Mouse (Mus musculus) urinary bladder, adult 2 months (tissue): Measurements from ENCODE around the gene Gm20388. TPM values are rescaled to one million over a fixed set of nuclear protein-coding genes. Genes with fewer than 3 reads are reported as not detected.

Experiments
- DNase-seq: peaks from one replicate; pipeline ENCODE4 v3.0.0; 2022; ENCODE audit warnings: low spot score
- polyA plus RNA-seq: library from polyadenylated mRNA; depleted of rRNA; stranded (reverse); fragments of >200 nt; gene quantifications from 2 replicates; pipeline ENCODE4 v1.2.3, GENCODE M21; 2012

Gm20388 gene
- polyA plus RNA-seq, 1 experiment = 50.2 TPM

- DNase-seq = no peak
Measured at GRCm38 (mm10) chr8:120737166-120737565, 826.5 kb downstream of the Gm20388 start.

DNA sequence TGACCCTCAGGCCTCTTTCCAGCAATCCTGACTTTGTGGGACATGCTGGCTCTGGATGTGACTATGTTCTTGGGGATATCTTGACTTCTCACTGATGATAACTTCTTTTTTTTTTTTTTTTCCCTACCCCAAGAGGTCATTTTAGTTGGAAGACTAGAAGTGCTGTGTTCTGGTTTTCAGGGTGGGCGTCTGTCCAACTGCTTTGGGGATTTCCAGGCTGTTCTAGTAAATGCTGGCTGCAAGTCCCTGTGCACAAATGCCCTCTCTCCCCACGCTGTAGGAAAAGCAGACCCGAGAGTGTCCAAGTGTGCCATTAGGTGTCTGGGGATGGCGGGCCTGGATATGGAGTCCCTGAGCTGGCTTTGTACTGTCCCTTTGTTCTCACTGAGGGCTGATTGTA lies 828.1 kb downstream of the Gm20388 start:
- DNase-seq = no peak

DNA sequence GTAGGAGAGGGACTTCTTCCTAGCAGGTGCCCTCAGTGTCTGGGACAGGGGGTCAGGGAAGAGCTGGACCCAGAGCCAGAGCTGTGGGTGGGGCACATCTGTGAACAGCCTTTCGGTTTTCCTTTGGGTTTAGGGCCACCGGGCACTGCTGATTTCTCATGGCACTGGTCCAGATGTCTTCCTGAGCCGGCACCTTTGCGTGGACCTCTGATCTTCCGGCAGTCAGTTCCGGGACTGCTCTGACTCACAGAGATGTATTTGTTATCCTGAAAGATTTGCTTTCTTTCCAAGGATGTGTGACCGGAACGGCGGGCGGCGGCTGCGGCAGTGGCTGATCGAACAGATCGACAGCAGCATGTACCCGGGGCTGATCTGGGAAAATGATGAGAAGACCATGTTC lies 828.9 kb downstream of the Gm20388 start:
- no peak for DNase-seq

DNA sequence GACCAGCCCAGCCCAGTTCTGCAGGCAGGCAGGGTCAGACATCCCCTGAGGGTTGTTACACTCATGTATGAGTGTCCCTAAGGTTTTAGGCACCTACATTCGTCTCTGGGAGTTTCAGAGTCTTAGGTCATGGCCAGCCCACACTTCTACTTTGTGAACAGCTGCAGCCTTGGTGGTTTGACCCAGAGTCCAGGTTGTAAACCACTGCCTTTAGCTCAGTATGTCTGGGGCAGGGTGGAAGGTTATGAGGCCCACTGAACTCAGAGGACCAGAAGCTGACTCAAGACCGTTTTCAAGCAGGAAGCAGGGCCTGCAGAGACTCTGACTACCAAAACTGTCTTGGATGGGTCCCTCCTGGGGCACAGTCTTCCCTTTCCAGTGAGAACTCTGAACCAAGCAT lies 829.9 kb downstream of the Gm20388 start:
- DNase-seq = no peak

DNA sequence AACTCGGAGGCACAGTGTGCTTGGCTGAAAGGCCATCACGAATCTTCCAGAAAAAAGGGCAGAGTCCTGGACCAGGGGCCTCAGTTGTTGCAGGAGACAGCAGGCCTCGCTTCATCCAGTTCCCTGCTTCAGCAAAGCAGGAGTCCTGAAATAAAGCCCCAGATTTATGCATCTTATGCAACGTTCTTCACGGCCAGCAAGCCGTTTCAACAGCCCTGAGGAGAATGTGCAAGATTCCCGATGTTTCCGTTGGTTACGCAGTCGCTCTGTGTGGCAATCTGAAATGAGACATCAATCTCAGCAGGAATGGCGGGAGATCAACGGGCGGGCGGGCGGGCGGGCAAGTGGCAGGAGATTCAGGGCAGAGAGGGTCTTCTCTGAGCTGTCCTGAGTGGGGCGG lies 830.4 kb downstream of the Gm20388 start:
- no peak for DNase-seq

GRCm38 (mm10) chr8:120741815-120742530 lies 831.3 kb downstream of the Gm20388 start:
- no peak for DNase-seq

GRCm38 (mm10) chr8:120743149-120743897 lies 832.7 kb downstream of the Gm20388 start:
- DNase-seq = no peak

GRCm38 (mm10) chr8:120743898-120744290 lies 833.3 kb downstream of the Gm20388 start:
- no peak for DNase-seq

GRCm38 (mm10) chr8:120744448-120744847 lies 833.8 kb downstream of the Gm20388 start:
- no peak for DNase-seq

DNA sequence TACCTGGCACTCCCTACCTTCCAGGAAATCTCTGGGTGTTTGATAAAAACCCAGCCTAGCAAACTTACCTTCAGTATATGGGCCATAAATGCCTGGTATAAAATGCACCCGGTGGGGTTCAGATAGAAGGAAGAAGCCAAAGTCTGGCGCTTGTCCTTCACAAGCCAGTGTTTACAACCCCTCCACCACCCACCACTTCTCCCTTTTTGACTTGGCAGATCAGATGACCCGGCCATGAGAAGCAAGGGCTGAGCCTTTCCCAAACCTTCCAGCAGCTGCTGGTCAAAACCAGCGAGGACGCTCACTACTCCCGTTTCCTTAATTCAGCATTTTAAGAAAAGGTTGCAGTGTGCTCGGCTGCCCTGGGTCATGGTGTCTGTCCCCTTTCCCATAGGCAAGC lies 834.6 kb downstream of the Gm20388 start:
- no peak for DNase-seq

DNA sequence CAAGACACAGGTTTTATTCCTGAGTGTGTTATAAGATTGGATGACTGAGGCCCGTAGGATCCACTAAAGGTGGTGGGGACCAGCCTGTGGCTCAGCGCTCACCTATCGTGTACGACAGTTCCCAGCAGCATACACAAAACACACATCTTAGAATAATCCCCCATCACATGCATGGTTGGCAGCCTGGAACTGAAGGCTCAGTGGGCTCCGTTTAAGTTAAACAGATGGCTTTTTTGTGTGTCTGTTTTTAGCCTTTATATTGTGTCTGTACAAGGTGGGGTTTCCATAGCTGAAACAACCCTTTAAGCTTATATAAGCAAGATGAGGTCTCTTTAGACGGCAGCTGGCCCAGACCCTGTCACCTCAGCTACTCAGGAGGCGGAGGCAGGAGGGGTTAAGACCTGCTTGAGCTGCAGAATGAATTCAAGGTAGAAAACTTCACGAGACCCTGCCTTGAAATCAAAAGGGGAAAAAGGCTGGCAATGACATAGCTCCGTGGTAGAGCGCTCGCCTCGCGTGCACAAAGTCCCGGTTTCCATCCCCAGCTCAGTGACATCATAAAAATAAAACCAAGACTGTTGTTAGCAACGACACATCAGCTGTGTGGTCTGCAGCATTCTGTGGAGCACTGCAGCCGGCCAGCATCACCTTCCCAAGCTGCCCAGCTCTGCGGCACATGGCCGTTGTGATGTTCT lies 835.5 kb downstream of the Gm20388 start:
- no peak for DNase-seq

GRCm38 (mm10) chr8:120747286-120747685 lies 836.6 kb downstream of the Gm20388 start:
- no peak for DNase-seq

DNA sequence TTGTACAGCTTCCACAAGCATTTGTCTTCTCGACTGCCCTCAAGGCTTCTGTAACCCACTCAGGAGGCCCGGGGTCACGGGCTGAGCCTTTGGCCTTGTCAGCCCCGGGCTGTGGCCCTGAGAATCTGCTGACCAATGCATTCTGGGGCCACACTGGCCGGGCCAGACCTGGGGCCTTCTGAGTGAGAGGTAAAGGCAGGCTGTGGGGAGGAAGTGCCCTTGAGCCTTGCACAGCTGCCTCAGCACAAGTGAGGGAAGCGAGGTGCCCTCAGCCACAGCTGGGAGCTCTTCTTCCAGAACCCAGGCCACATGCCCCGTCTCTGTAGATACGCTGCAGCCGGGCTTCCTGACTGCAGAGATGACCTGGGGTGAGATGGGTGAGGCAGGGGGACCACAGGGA lies 840.0 kb downstream of the Gm20388 start:
- no peak for DNase-seq

- DNase-seq = no peak
Measured at GRCm38 (mm10) chr8:120751226-120752081, 840.8 kb downstream of the Gm20388 start.

DNA sequence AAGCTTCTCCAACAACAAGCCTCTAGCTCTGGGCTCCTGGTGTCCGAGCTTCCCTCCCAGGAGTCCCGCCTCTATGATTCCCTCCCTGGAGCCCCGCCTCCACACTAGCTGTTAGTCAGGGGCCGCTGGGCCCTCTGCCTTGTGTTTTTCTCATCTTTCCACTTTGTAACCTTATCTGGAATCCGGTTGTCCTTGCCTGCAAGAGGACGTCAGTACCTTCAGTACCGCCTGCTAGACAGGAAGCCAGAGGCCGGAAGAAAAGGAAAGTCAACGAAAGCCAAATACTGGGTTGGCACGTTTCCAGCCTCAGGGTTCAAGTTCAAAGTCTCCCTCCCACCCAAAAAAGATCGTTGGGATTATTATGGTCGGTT lies 841.4 kb downstream of the Gm20388 start:
- no peak for DNase-seq

GRCm38 (mm10) chr8:120753476-120753875 lies 842.8 kb downstream of the Gm20388 start:
- DNase-seq = no peak

- no peak for DNase-seq
Measured at GRCm38 (mm10) chr8:120755306-120756297, 845.0 kb downstream of the Gm20388 start.

DNA sequence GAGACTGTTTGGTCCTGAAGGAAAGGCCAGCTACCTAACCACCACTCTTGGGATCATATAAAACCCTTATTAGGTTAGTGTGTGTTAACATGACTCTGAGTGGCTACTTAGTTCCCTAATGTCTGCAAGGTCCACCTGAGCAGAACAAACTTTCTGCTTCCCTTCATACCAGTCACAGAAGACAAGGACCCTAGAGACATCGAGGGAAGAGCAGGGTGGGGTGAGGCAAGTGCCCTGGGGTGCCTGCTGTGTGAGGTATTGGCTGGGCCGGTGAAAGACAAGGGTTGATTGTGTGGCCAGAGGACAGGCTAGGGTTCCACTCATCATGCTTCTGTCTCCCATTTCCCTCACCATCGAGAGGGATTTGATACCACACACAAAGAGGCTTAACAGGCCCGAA lies 847.4 kb downstream of the Gm20388 start:
- DNase-seq = no peak

DNA sequence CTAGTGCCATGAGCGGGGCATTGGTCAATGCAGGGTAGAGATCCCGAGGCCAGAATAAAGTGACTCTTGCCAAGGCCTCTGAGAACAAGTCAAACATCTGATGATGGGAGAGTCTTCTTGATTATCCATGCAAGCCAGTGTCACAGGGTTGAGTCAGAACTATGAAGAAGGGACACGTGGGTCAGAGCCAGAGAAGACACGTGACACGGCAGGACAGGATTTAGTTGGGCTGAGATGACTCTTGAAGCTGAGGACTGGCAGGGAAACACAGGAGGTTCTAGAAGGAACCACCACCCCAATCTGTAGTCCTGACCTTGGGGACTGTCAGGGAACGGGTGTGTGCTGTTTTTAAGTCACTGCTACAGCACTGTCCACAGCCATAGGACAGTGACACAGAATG lies 849.2 kb downstream of the Gm20388 start:
- DNase-seq = no peak

- no peak for DNase-seq
Measured at GRCm38 (mm10) chr8:120760341-120761215, 849.9 kb downstream of the Gm20388 start.
